Mouse (Mus musculus) right cerebral cortex, postnatal 36 days (tissue): Measurements from ENCODE around the gene Gm3415.
"Not testable (repeated sequence)": the region's sequence is repeated elsewhere in the genome, so short reads cannot be mapped to it uniquely, and the experiment has no call there.

ENCODE experiments used
- DNase-seq, 2 experiments: peaks; one replicate each; pipeline ENCODE4 v3.0.0; 2022; ENCODE audit warnings: low spot score in 2 of 2, mixed read lengths in 1 of 2

The Gm3415 gene

GRCm38 (mm10) chr5:146599216-146599615, 43.3 kb downstream of the Gm3415 start:
- DNase-seq = not testable (repeated sequence)

- no peak for DNase-seq
Observed at GRCm38 (mm10) chr5:146599970-146600369, 44.0 kb downstream of the Gm3415 start.

DNA sequence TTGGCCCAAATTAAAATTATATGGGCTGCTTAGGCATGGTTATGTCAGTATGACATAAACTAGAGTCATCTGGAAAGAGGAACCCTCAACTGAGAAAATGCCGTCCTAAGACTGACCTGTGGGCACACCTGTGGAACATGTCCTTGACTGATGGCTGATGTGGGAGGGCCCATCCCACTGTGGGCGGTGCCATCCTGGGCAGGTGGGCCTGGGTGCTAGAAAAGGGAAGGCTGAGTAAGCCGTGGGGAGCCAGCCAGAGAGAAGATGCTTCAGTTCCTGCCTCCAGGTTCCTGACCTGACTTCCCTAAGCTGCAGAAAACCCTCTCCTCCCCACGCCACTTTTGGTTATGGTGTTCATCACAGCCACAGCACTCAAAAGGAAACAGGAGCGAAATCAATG, 50.3 kb downstream of the Gm3415 start:
- DNase-seq = no peak

DNA sequence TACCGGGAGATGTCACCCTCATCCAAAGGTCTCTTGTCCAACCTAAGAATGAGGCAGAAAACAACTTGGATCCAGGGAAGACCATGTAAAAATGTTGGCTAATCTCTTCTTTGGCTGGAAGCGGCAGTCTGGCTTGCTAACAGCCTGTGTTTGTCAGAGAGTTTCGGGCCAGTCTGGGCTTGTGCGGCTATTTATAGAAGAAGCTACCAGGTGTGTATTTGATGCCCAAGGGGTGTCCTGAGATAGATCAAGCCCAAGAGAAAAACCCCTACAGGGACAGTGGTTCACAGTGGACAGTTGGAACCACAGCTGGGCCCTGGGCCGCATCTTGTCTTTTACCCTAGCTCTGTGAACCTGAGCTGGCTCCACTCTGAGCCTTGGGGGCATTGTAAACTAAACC, 51.0 kb downstream of the Gm3415 start:
- DNase-seq = no peak

GRCm38 (mm10) chr5:146607816-146608215, 51.9 kb downstream of the Gm3415 start:
- no peak for DNase-seq
